In the genomic region with DNA sequence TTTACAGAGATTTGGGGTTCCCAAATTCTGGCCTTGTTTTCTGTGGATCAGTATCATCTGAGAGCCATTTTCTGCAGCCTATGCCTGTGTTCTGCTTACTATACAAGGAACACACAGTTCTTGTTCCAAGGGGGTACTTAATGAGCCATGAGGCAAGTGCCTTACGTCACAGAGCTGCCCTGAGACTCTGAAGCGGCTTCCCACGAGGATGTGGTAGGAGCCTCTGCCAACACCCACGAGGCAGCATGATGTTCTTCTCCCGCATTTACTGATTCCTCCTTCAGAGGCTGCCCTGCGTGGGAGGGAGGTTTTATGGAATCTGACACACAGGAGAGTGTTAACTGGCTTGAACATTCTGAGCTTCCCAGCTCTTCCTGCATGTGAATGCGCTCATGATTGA, we compare ENCODE assay signal across 8 mouse cellular contexts.
DNase-seq lines count a peak whose midpoint lies in the region; ATAC-seq and TF ChIP-seq lines count a peak whose summit lies in the region.
"Had no signal": no experiment of that assay in that cellular context is flagged by ENCODE, and none has a peak within 500 bp of the region (broad histone marks: within the 10 kb centered on the region; RNA-seq: fewer than 3 reads in every experiment).

No protein-coding gene starts in this region.

- ATAC-seq in kidney, embryonic 16.5 days (ENCODE audit: low FRiP score, low TSS enrichment) = peak; percentile 77
- ATAC-seq in granulocyte monocyte progenitor cell, adult 5-6 weeks (replicated peaks; ENCODE audit: poor library complexity, severe bottlenecking) = no peak

- WGBS in kidney, embryonic 16.5 days = 50% methylated on average over 7 of the region's 7 CpGs
- WGBS in olfactory bulb, adult 2 months = 22% methylated on average over 7 of the region's 7 CpGs

- no peaks in the 10 kb centered on the region for H3K27me3 ChIP-seq in kidney, embryonic 16.5 days (ENCODE audit: insufficient read depth, low read length)

- no peak overlapping the region for H3K9ac ChIP-seq in kidney, embryonic 16.5 days (replicated peaks; ENCODE audit: low read length)
- H3K9ac ChIP-seq: liver, embryonic 14.5 days had no signal

- peak; percentile 2 to 42 for DNase-seq in layer of hippocampus, adult 18-20 months (ENCODE audit: low spot score in 2 of 2)
- DNase-seq in layer of hippocampus, adult 9-10 months (ENCODE audit: low spot score) = no peak
- DNase-seq in cerebellum, adult 9-11 months = peak; percentile 67
- DNase-seq in thymus, postnatal 25 days = no peak

- no peaks in the 10 kb centered on the region for H3K4me1 ChIP-seq in kidney, embryonic 16.5 days (ENCODE audit: insufficient read depth, low read length)
- peaks cover 2% of the 10 kb centered on the region; the same call in 1 of the 2 replicates for H3K4me1 ChIP-seq in olfactory bulb, adult 2 months (ENCODE audit: control insufficient read depth, insufficient read depth, low read length)

- H3K36me3 ChIP-seq in kidney, embryonic 16.5 days (ENCODE audit: insufficient read depth, low read length) = no peaks in the 10 kb centered on the region

- H3K9me3 ChIP-seq in kidney, embryonic 16.5 days (ENCODE audit: low read length) = no peaks in the 10 kb centered on the region

- no peak for TF ChIP-seq POLR2A in olfactory bulb, adult 2 months (IDR thresholded peaks at IDR 0.05; ENCODE audit: insufficient read depth, low read depth, low read length)

- no peak overlapping the region for H3K4me3 ChIP-seq in kidney, embryonic 16.5 days (ENCODE audit: low read length)
- no peak overlapping the region for H3K4me3 ChIP-seq in olfactory bulb, adult 2 months (ENCODE audit: insufficient read depth, low read depth, low read length)

- H3K4me2 ChIP-seq in kidney, embryonic 16.5 days (replicated peaks; ENCODE audit: low read depth, low read length) = no peak overlapping the region

- no peak overlapping the region for H3K27ac ChIP-seq in kidney, embryonic 16.5 days (ENCODE audit: low read length)
- peak overlapping the region; percentile 26; the same call in 1 of the 2 replicates for H3K27ac ChIP-seq in olfactory bulb, adult 2 months (ENCODE audit: insufficient read depth, low read depth, low read length)
- H3K27ac ChIP-seq: liver, embryonic 14.5 days had no signal

- no peak for TF ChIP-seq CTCF in olfactory bulb, adult 2 months (IDR thresholded peaks at IDR 0.05; ENCODE audit: insufficient read depth, low read depth, low read length)

Comparison
In these comparisons a context has a peak if more than half of its experiments do, and no peak if none do; other contexts are left out.
1. DNase-seq: peak in layer of hippocampus, adult 18-20 months (2 of 2) and cerebellum, adult 9-11 months (single experiment); none in layer of hippocampus, adult 9-10 months (single experiment) and thymus, postnatal 25 days (single experiment).